Mouse (Mus musculus): Measurements from ENCODE around the gene Wnk1. TPM values are rescaled to one million over a fixed set of nuclear protein-coding genes. Genes with fewer than 3 reads are reported as not detected.

Gene Wnk1
- polyA plus RNA-seq, 2 experiments: 26.9 to 50.8 TPM

GRCm38 (mm10) chr6:120055666-120056540 lies 17.4 kb upstream of the Wnk1 start:
- Histone ChIP-seq H3K4me1 (replicated peaks; ENCODE audit: control insufficient read depth in 2 of 2, insufficient read depth in 2 of 2, low read length in 1 of 2) (no peaks in the 10 kb centered on the region), H3K4me3 (ENCODE audit: insufficient read depth in 1 of 2, low read depth in 2 of 2, low read length in 2 of 2) (no peak overlapping the region), H3K9ac (replicated peaks) (no peak overlapping the region), H3K27ac (no peak overlapping the region), H3K36me3 (replicated peaks; ENCODE audit: control insufficient read depth, insufficient read depth, low read depth) (no peaks in the 10 kb centered on the region), H3K4me2 (ENCODE audit: low read depth) (no peak overlapping the region), H3K9me3 (ENCODE audit: control insufficient read depth, low read length) (no peaks in the 10 kb centered on the region), H3K27me3 (ENCODE audit: control insufficient read depth, insufficient read depth, low read length) (no peaks in the 10 kb centered on the region)
- ATAC-seq (ENCODE audit: insufficient read depth) (no peak), DNase-seq (ENCODE audit: low read depth in 3 of 3, low spot score in 3 of 3) (no peak)
- no peak for TF ChIP-seq EP300 (IDR thresholded peaks at IDR 0.05; ENCODE audit: low read depth)
- no peak for TF ChIP-seq CTCF (IDR thresholded peaks at IDR 0.05; ENCODE audit: low read depth)
- WGBS (ENCODE audit: insufficient replicate concordance): 45% methylated on average over 2 of the region's 2 CpGs

DNA sequence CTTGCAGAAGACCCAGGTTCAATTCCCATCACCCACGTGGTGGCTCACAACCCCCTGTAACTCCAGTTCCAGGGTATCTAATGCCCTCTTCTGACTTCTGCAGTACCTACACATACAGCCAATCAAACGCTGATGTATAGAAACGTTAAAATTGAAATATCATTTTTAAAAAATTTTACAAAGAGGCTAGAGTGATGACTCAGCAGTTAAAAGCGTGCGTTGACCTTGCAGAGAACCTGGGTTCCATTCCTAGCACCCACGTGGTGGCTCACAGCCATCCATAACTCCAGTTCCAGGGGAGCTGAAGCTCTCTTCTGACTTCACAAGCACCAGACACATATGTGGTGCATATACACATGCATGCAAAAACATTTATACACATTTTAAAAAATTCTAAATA lies 15.9 kb upstream of the Wnk1 start:
- no peaks in the 10 kb centered on the region for H3K36me3 ChIP-seq (replicated peaks; ENCODE audit: control insufficient read depth, insufficient read depth, low read depth)
- 65% methylated on average over 6 of the region's 6 CpGs for WGBS (ENCODE audit: insufficient replicate concordance)
- no peaks in the 10 kb centered on the region for H3K4me1 ChIP-seq (replicated peaks; ENCODE audit: control insufficient read depth in 2 of 2, insufficient read depth in 2 of 2, low read length in 1 of 2)

DNA sequence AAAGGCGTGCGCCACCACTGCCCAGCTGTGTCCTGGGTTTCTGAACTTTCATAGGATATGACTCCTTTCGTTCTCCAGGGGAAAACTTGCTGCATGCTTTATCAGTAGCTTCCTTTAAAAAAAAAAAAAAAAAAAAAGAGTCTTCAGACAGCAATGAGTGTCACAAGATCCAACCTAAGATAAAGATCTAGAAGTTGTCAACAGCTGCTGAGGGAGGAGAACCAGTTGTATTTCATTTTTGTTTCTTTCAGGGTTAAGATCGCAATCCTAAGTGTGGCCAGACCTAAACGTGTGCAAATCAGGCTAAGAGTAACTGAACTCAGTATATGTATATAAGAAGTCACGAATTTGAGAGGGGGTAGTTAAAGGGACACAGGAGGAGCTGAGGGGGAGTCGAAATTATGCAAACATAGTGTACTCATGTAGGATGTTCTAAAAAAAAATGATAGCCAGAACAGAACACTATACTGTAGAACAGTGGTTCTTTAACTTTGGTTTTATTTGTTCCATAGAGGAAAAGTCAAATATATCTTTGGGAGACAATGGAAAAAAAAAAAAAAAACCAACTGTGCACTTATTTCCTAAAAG lies 9.3 kb upstream of the Wnk1 start:
- Histone ChIP-seq H3K9ac (replicated peaks) (no peak overlapping the region), H3K4me2 (ENCODE audit: low read depth) (no peak overlapping the region), H3K4me1 (replicated peaks; ENCODE audit: control insufficient read depth in 2 of 2, insufficient read depth in 2 of 2, low read length in 1 of 2) (no peaks in the 10 kb centered on the region), H3K27me3 (ENCODE audit: control insufficient read depth, insufficient read depth, low read length) (no peaks in the 10 kb centered on the region), H3K36me3 (replicated peaks; ENCODE audit: control insufficient read depth, insufficient read depth, low read depth) (no peaks in the 10 kb centered on the region), H3K9me3 (ENCODE audit: control insufficient read depth, low read length) (no peaks in the 10 kb centered on the region), H3K27ac (no peak overlapping the region), H3K4me3 (ENCODE audit: insufficient read depth in 1 of 2, low read depth in 2 of 2, low read length in 2 of 2) (no peak overlapping the region)
- WGBS (ENCODE audit: insufficient replicate concordance): 49% methylated on average over 7 of the region's 7 CpGs
- ATAC-seq (ENCODE audit: insufficient read depth): no peak
- DNase-seq (ENCODE audit: low read depth in 3 of 3, low spot score in 3 of 3): no peak
- TF ChIP-seq CTCF (IDR thresholded peaks at IDR 0.05; ENCODE audit: low read depth): no peak
- no peak for TF ChIP-seq EP300 (IDR thresholded peaks at IDR 0.05; ENCODE audit: low read depth)

More for the DNA sequence above, 15.9 kb upstream of the Wnk1 start:
- no peaks in the 10 kb centered on the region for H3K9me3 ChIP-seq (ENCODE audit: control insufficient read depth, low read length)
- TF ChIP-seq EP300 (IDR thresholded peaks at IDR 0.05; ENCODE audit: low read depth) (no peak), CTCF (IDR thresholded peaks at IDR 0.05; ENCODE audit: low read depth) (no peak)
- no peak overlapping the region for H3K27ac ChIP-seq
- no peak overlapping the region for H3K4me3 ChIP-seq (ENCODE audit: insufficient read depth in 1 of 2, low read depth in 2 of 2, low read length in 2 of 2)
- no peak overlapping the region for H3K4me2 ChIP-seq (ENCODE audit: low read depth)
- DNase-seq (ENCODE audit: low read depth in 3 of 3, low spot score in 3 of 3) (no peak), ATAC-seq (ENCODE audit: insufficient read depth) (no peak)
- no peak overlapping the region for H3K9ac ChIP-seq (replicated peaks)
- H3K27me3 ChIP-seq (ENCODE audit: control insufficient read depth, insufficient read depth, low read length): no peaks in the 10 kb centered on the region

GRCm38 (mm10) chr6:120045406-120045805 lies 6.9 kb upstream of the Wnk1 start:
- Histone ChIP-seq H3K9me3 (ENCODE audit: control insufficient read depth, low read length) (no peaks in the 10 kb centered on the region), H3K4me2 (ENCODE audit: low read depth) (no peak overlapping the region), H3K9ac (replicated peaks) (no peak overlapping the region), H3K27me3 (ENCODE audit: control insufficient read depth, insufficient read depth, low read length) (no peaks in the 10 kb centered on the region), H3K36me3 (replicated peaks; ENCODE audit: control insufficient read depth, insufficient read depth, low read depth) (no peaks in the 10 kb centered on the region), H3K4me1 (replicated peaks; ENCODE audit: control insufficient read depth in 2 of 2, insufficient read depth in 2 of 2, low read length in 1 of 2) (no peaks in the 10 kb centered on the region), H3K27ac (no peak overlapping the region), H3K4me3 (ENCODE audit: insufficient read depth in 1 of 2, low read depth in 2 of 2, low read length in 2 of 2) (no peak overlapping the region)
- no peak for ATAC-seq (ENCODE audit: insufficient read depth)
- WGBS (ENCODE audit: insufficient replicate concordance): 74% methylated on average over 4 of the region's 4 CpGs
- DNase-seq (ENCODE audit: low read depth in 3 of 3, low spot score in 3 of 3): no peak
- TF ChIP-seq EP300 (IDR thresholded peaks at IDR 0.05; ENCODE audit: low read depth) (no peak), CTCF (IDR thresholded peaks at IDR 0.05; ENCODE audit: low read depth) (no peak)

DNA sequence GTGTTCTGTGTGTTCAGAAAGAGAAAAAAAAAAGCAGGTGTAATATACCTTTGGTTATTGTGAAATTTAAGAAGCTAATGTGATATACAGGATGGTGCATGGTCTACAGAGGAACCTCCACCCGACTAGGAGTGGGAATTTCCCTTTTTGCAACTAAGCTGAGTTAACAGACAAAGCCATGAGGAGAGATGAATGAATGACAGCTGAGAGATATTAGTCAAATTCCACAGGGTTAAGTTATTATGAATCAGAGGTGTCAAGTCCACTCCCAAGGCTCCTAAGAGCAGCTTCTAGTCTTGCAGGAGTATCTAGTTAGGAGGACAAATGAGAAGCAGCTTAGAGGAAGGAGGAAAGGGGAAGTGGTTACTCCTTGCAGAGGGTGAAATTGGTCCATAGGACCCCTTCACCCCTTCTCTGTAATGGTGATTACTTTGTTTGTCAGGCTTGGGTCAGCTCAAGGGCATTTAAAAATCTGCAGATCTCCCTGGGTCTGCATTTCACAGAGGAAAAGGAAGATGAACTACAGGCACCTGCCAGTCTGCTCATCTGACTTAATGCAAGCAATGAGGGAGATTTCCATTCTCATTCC lies 4.3 kb upstream of the Wnk1 start:
- 19% methylated on average over 1 of the region's 1 CpGs for WGBS (ENCODE audit: insufficient replicate concordance)
- H3K27ac ChIP-seq: no peak overlapping the region

More for the DNA sequence above, 4.3 kb upstream of the Wnk1 start:
- DNase-seq (ENCODE audit: low read depth in 3 of 3, low spot score in 3 of 3) (no peak), ATAC-seq (ENCODE audit: insufficient read depth) (no peak)
- Histone ChIP-seq H3K36me3 (replicated peaks; ENCODE audit: control insufficient read depth, insufficient read depth, low read depth) (no peaks in the 10 kb centered on the region), H3K4me1 (replicated peaks; ENCODE audit: control insufficient read depth in 2 of 2, insufficient read depth in 2 of 2, low read length in 1 of 2) (no peaks in the 10 kb centered on the region), H3K27me3 (ENCODE audit: control insufficient read depth, insufficient read depth, low read length) (no peaks in the 10 kb centered on the region), H3K9ac (replicated peaks) (no peak overlapping the region), H3K4me3 (ENCODE audit: insufficient read depth in 1 of 2, low read depth in 2 of 2, low read length in 2 of 2) (no peak overlapping the region), H3K9me3 (ENCODE audit: control insufficient read depth, low read length) (no peaks in the 10 kb centered on the region), H3K4me2 (ENCODE audit: low read depth) (no peak overlapping the region)
- TF ChIP-seq EP300 (IDR thresholded peaks at IDR 0.05; ENCODE audit: low read depth) (no peak), CTCF (IDR thresholded peaks at IDR 0.05; ENCODE audit: low read depth) (no peak)

Measured in liver, embryonic 14.5 days (tissue).